Mouse (Mus musculus) testis, postnatal 10 days (tissue): ENCODE data around the gene Adgrg1.
A peak's percentile ranks its signal among the peaks of the same experiment; 100 is the strongest.

ENCODE experiments used
- DNase-seq: peaks from one replicate; pipeline ENCODE4 v3.0.0; 2021; ENCODE audit warnings: low spot score

Gene Adgrg1

DNA sequence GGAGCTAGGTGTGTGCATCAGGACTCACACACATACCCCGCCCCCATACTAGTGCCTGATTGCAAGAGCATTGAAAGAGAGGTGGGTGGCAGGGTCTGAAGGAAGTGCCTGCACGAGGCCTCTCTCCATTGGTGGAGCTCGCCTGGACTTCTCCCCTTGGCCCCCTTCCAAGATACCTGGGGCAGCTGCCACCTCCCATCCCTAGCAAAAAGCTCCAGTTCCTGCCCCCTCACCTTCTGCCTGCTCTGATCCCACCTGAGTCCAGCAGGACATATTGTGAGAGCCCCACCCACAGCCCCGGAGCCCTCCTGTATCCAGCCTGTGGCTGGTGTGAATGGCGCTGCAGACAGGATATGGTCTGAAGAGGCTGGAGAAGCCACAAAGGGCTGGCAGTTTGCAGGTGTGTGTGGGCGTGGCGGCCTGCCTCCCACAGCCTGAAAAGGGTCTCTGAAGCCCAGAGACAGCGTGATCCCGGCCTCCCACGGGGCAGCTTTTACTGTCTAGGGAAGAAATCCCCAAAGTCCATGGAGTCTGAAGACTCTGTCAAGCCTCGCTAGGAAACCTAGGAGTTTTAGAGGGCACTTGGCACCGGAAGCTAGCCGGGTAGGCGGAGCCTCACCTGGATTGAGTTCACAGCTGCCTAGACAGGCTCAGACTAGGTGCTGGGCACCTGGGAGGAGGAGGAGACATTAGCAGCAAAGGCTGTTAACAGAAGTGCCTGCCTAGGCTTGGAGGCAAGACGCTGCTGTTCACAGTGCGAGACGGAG is 2.3 kb downstream of the Adgrg1 start:
- DNase-seq = no peak

DNA sequence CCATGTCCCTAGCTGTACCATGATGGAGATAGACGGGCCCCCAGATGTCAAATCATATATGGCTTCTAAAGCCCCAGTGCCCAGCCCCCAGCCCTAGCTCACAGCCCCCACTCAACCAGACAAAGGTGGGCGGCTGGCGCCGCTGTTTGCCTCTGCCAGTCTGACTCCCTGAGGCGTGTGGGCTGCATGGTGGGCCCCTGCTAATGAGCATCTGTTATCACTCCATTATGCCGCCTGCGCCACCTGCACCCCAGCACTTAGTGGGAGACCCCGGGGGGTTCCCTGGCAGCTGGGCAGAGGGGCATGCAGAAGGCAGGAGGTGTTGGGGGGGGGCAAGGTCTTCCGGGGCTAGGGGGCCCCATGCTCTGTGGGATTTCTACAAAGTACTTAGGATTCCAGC is 3.6 kb downstream of the Adgrg1 start:
- DNase-seq = no peak

DNA sequence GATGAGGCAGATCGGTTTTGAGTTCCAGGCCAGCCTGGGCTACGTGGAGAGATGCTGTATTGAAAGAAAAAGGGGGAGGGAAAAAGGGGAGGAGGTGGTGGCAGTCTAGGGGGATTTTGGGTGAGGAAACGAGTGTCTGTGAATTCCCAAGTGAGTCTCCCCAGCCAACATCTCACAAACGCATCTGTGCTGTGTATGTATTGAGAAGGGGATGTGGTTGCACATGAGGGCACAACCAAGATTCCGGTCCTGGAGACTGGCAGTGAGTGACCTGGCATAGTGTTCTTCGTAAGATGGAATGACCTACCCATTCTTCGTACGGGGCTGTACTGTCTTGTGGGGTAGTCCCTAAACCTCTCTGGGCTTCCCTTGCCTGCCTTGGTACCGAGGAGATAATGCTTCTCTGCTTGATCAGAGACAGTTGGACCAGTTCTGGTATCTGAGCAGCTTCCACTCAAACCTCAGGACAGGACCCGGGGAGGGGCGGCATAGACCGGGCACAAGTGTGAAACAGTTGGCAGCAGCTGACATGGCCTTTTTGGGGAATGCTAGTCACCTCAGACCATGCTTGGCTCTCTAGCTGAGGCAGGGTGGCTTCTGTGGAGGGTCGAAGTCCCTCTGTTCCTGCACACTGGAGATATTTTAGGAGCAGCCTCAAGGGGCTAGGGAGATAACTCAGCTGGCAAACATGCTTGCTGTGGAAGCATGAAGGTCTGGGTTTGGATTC is 4.2 kb downstream of the Adgrg1 start:
- DNase-seq = no peak

DNA sequence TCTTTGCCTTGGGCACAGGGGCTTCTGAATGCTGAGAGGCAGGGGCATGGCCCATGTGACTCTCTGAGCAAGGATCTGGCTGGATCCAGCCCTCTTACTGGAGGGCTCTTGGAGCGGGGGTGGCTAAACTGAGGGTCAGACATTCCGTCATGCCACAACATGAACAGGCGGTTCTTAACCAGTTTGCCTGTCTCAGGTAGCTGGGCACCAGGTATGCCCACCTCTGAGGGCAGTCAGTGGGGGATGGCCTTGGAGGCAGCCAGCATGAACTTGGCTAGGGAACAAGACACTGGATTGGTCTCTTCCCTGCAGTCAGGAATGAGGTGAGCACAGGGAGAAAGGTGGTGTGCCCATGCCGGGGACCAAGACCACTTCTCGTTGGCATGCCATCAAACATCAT is 5.6 kb downstream of the Adgrg1 start:
- no peak for DNase-seq

DNA sequence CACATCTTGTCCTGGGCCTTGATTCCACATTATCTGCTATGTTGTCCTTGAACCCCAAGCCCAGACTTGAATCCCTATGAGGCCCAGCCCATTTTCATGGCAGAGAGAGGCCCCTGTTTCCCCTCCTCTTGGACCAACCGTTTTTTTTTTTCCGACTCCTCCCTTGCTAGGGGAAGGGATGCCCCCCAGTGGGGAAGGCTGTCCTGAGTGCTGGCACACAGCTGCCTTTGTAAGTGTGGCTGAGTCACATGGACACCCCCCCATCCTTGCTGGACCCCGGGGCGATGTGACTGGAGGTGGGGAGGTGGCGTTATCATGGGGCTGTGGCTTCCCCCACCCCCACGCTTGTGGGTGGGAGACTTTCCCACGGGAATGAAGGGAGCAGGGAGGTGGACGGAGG is 6.4 kb downstream of the Adgrg1 start:
- no peak for DNase-seq

DNA sequence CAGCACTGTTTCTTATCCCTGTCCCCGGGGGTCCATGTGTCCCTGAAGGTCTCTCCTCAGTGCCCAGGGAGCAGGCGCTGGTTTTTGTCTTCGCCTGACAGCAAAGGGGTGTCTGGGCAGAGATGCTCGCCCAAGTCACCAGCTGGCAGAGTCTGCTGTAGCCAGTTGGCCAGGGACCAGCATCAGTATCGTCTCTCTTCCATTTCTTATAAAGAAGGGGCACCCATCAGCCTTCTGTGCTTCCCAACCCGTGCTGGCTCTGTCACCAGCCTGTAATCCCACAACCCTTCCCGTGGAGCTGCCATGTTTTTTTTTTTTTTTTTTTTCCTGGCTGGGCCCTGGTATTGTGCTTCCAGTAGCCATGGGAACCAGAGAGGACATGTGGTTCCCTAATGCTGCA is 7.3 kb downstream of the Adgrg1 start:
- DNase-seq = no peak

DNA sequence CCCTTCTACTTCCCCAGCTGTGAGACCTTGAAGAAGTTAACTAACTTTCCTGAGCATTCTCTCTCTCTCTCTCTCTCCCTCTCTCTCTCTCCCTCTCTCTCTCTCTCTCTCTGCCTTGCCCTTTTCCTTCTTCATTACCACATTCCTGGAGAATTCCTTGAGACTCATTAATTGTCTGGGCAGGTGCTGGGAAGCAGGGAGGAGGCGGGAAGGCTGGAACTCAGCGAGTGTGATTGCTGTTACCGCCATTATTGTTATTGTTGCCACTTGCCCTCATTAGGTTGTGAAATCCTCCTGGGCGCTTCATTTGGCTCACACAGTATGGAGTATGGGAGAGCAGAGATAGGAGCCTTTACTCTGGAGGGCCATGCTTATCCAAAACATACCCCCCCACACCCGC is 8.6 kb downstream of the Adgrg1 start:
- no peak for DNase-seq

DNA sequence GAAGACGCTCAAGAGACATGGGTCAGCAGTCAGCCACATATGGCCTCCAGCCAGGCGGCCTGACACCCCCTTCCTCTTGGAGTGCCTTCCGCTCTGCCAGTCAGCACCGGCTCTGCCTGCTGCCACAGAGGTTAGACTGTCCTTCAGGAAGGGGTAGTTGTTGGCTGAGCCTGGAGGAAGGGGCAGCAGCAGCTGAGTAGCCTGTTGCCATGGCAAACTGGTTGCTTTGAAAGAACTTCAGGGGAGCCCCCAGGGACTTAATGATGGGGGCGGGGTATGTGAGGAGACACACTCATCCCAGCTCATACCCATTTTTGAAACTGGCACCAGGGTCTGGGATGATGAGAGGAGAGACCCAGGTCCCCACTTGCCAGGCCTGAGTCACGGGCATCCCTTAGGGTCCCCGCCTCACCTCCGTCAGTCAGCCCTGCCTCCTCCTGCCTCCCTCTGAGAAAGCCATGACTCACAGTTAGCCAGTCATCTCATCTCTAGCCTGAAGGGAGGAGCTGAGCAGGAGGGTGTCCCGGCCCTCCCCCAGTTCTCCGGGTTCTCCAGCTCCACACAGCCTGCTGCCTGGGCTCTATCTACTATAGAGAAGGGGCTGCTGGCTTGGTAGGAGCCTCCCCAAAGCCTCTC is 9.4 kb downstream of the Adgrg1 start:
- DNase-seq = peak; percentile 67

DNA sequence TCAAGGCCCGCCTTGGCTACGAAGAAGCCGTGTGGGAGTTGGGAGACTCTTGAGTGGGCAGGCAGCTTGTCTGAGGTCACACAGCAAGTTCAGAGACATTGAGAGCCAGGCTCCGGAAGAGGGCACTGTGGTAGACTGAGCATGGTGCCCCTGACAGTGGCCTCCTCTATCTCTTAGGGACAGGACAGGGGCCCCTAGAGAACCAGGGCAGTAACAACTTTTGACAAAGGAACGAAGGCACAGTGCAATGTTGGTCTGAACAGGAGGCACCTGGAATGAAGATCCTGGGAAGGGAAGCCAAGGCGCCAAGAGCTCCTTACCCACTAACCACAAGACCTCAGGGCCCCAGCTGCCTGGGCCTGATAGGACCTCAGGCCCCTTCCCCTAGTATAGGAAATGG is 10.5 kb downstream of the Adgrg1 start:
- peak; percentile 64 for DNase-seq

DNA sequence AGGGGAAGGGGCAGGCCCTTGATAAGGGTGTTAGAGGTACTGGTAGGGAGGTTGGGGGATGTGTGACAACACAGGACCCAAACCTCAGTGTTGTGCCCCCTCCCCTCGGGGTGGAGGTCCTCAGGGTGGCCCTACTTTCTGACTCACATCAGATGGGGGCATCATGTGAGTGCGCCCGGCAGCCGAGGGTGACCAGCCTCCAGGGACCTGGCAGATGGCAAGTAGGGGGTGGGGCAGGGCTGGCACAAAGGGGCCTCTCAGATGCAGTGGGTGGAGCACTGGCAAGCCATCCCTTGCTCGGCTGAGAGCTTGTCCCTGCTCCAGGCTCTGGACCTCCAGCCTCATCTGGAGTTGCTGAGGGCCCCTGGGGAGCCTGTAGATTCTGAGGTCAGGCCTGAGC is 12.1 kb downstream of the Adgrg1 start:
- DNase-seq = peak; percentile 81

DNA sequence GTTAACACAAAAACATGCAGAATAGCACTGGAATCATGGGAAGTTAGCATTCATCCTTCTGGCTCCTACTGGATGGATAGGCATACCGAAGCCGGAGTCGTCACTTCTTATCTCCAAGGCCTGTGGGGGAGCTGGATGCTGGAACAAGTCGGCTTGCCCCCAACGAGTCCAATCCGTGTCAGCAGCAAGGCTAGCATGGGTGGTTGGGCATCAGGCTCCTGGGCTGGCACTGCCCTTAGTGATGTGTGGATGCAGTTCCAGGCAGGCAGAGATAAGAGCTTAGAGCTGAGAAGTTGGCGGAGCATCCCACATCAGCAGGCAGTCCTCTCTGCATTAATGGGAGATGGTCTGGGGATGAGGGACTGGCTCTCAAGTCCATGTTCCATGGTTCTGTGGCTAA is 13.0 kb downstream of the Adgrg1 start:
- DNase-seq = peak; percentile 70

DNA sequence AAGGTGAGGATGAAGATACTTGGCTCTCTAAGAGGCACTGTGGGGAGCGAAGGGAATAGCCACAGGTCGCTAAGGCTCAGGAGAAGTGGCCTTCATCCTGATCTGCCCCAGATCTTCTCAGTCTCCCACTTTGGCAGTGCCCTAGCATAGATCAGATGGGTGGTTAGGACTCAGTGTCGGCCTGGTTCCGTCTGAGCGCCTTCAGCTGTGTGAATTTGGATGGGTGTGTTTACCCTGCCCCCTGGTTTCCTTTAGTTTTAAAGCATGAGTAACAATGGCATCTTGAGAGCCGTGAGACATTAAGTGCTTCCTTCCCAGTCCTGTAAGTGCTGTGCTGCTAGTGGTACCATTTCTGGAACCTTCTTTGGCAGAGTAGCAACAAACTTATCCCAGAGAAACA is 14.1 kb downstream of the Adgrg1 start:
- DNase-seq = no peak

DNA sequence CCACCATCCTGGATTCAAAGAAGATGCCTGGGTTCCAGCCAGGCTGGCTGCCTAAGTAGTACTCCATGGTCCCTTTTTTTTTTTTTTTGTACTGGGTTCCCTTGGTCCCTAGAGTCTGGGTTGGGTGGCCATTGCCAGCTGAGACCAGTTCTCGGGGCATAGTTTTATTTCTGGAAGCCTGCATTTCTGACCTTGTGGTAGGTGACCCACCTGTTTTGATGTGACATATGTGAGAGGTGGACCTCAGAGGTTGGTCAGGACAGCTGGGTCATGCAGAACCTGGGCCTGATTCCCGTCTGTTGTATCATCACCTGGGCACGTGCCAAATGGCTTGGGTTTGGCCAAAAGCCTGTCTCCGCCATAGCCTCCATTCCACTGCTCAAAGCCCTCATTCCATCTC is 15.2 kb downstream of the Adgrg1 start:
- DNase-seq = no peak

DNA sequence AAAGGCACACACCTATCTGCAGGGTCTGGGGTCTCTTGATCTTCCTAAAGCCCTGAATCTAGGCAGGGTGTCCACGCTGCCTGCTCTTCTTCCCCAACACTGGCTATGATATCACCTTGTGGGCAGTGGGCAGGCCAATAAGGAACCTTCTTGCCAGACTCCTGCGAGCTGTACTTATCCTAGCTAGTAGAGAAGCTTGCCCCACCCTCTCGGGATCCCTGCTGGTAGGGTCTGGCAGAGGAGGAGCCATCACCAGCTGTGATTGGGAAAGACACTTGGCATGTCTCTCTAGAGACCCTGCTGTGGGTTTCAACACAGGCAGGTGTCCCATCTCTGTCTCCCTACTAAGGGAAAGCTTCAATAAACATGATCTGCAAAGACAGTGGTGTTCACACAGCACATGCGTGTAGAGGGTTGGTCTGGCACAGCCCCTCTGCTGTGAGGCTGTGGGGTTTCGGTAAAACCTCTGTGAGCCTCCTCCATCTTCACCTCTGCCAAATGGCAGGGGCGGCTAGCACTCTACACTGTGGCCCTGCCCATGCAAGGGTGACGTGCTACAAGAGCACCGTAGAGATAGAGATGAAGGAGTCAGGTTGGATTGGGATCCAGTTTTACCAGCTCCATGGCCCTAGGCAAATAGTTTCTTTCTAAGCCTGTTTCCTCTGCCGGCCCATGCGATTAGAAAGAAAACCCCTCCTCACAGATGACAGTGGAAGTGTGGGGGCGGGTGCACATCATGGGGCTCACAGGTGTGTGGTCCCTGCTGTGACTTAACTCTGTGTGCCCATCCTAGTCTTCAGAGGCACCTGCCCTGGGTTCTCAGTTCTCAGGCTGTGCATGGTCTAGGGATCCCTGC is 16.3 kb downstream of the Adgrg1 start:
- DNase-seq = no peak

DNA sequence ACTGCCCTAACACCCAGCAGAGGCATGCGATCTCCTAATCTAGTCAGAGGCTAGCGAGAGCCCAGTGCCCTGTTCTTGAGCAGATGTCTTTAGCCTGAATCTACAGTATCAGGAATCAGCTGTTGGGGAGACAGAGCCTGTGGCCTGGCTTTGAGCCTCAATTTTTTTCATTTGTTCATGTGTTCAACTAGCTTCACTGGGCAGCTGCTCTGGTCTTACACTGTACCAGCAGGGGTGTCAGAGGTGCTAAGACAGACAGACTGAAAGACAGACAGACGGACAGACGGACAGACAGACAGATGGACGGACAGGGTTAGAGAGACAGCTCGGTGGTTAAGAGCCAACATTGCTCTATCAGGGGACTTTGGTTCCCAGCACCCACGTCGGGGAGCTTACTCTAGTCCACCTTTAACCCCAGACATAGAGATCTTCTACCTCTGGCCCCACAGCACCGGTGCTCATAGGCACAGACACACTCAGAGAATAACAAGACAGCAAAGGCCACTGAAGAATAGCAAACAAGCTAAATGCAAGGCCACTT is 17.0 kb downstream of the Adgrg1 start:
- DNase-seq = no peak

DNA sequence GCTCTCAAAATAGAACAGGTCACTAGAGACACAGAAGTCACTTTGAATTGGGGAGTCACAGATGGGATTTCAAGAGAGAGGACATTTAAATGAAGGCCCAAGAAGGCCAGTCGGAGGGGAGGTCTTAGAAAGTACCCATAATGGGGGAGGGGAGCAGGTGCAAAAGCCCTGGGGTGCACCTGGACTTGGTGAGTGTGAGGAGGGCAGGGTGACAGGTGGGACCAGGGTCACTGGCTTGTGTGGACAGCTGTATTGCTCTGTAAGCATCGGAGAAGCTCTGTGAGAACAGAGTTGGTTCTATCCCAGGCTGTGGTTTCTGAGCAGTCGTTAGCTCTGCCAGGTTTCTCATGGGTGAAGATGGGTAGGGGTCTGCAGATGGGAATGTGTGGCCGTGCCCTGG is 17.5 kb downstream of the Adgrg1 start:
- DNase-seq = no peak

DNA sequence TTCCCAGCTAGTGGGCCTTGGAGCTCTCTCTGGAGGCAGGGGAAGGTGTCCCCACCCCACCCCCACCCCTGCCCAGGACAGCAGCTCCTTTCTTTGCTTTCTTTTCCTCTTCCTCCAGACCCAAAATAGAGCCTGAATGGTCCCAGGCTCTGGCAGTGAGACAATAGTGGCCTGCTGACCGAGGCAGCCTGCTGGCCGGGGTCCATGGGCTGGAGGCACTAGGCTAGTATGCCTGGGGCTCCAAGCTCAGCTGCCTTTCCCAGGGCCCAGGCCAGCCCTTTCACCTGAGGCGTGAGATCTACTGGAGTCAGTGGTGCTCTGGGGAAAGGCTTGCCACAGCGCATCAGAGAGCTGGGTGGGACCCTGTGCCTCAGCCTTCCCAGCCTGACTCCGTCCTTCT is 18.0 kb downstream of the Adgrg1 start:
- DNase-seq = peak; percentile 65

DNA sequence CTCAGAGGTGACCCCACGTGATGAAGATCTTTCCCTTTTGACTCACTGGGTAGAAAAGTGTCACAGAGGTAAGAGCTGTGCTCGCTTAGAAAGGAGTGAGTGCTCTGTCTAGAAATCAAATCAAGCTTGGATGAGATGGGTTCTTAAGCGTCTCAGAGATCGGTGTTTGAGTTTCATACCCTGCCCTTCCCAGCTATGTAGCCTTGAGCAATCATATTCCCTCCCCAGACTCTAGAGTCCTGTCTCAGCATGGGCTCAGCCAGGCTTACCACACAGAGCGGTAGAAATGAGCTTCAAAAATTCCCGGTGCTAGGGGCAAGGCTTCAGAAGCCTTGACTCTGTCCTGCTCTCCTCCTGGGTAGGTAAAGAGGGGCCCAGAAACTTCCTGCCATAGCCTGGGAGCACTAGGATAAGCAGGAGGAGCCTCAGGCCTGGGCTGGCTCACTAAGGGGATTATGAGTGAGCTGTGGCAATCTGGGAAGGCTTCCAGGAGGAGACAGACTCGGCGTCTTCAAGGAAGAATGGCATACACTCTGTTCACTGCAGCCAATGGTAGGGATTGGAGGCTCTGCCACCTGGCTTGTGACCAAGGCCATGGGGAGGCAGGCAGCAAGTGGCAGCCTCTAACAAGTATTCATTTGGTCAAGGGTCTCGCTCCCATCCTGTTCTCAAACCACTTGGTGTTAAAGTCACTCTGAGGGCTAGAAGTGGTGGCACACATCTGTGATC is 18.6 kb downstream of the Adgrg1 start:
- no peak for DNase-seq

DNA sequence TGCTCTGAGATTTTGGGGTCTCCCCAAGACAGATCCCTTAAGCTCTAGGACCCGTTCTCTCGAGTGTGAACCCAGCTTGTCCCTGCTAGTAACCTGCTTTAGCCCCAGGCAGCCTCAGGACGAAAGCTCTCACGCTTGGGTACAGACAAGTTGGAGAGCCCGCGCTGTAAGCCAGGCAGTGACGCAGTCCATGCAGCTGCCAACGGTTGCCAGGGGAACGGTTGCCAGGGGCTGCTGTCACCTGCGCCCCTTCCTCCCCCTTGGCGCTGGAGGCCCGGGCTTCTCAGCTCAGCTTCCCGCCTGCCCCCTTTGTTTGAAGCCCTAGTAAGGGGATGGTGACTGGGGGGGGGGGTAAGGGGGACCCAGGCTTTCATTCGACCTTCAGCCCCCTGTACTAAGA is 19.5 kb downstream of the Adgrg1 start:
- peak; percentile 71 for DNase-seq

DNA sequence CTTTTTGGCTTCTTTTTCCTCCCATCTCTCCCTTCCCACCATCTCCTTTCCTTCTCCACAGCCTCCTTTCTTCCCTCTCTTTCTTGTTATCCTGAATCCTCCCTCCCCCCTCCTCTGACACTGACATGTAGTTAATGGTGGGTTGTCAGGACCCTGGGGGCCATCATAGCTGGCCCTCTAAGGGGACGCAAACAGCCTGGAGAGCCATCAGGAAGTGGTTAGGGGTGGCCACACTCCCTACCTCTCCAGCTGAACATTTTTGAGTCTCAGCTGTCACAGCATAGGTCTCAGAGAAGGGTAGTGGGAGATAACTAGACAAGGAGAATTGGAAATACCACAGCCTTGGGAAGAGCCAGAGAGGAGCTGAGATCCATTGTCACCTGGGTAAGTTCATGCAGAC is 20.0 kb downstream of the Adgrg1 start:
- no peak for DNase-seq

DNA sequence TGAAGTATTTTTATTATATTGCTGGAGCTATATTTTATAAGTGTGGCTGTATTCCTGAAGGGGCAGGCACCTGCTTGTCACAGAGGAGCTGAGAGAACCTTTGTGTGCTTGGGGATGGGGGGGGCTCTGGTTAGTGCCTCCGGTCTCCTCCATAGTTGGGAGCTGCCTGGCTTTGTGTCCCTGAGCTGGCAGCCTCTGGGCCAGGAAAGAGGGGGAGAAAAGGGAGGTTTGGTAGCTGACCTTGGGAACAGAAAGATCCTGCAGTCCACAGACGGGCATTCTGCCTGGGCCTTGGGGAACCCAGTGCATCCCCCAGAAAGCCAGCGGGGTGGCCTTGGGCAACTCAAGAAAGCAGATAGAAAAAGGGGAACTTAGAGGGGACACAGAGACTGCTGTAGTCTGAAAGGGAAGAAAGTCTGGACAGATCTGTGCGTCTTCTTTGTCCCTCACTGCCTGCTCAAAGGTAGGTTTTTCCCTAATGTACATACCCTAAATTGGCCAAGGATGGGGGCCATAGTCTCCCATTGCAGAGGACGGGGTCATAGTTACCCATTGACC is 20.9 kb downstream of the Adgrg1 start:
- DNase-seq = peak; percentile 71
